Mouse (Mus musculus) heart, embryonic 15.5 days (tissue): ENCODE measurements at regions not wholly inside any gene's neighbourhood (a gene's known extent, or its start where the extent isn't known, plus 50 kb on each side); places are given as distances from the start of the nearest gene placed in this dataset.

Source experiments
- ATAC-seq: fragments of 200-750 bp; cut with Nextera tagmentation; replicated peaks from 2 replicates; pipeline ENCODE4 v1.8.0; 2017; ENCODE audit warnings: low read depth, moderate TSS enrichment; ENCODE audit not compliant: insufficient number of reproducible peaks, insufficient read depth, low FRiP score
- H3K27ac ChIP-seq: fragments of 300-500 bp; sonication (generic); 2 replicates; pipeline ENCODE4 v1.5.1; 2015; ENCODE audit warnings: mild to moderate bottlenecking, inconsistent platforms
- H3K27me3 ChIP-seq: fragments of 300-500 bp; sonication (generic); 2 replicates; pipeline ENCODE4 v1.6.1; 2015; ENCODE audit warnings: inconsistent platforms
- H3K36me3 ChIP-seq: fragments of 300-500 bp; sonication (generic); 2 replicates; pipeline ENCODE4 v1.6.1; 2015; ENCODE audit warnings: mild to moderate bottlenecking, inconsistent platforms
- H3K4me1 ChIP-seq: fragments of 300-500 bp; sonication (generic); replicated peaks from 2 replicates; pipeline ENCODE4 v1.6.1; 2015; ENCODE audit warnings: inconsistent platforms
- H3K4me2 ChIP-seq: fragments of 300-500 bp; sonication (generic); 2 replicates; pipeline ENCODE4 v1.6.1; 2015; ENCODE audit warnings: inconsistent platforms, mild to moderate bottlenecking, moderate library complexity
- H3K4me3 ChIP-seq: fragments of 300-500 bp; sonication (generic); 2 replicates; pipeline ENCODE4 v1.5.1; 2015; ENCODE audit warnings: mild to moderate bottlenecking, inconsistent platforms
- H3K9ac ChIP-seq: fragments of 300-500 bp; sonication (generic); 2 replicates; pipeline ENCODE4 v1.6.1; 2015; ENCODE audit warnings: mild to moderate bottlenecking, inconsistent platforms
- H3K9me3 ChIP-seq: fragments of 300-500 bp; sonication (generic); replicated peaks from 2 replicates; pipeline ENCODE4 v1.6.1; 2016; ENCODE audit warnings: inconsistent platforms
- WGBS: fragments of 180-500 bp; shearing (Covaris S2); methylation state at CpG from one replicate; pipeline ENCODE4 v1.1.7; 2015; ENCODE audit warnings: mixed read lengths; 5-methylcytosine and 5-hydroxymethylcytosine counted together

- no peak overlapping the region for H3K4me3 ChIP-seq
- no peak for ATAC-seq
- no peak overlapping the region for H3K27ac ChIP-seq
- WGBS = 65% methylated on average over 2 of the region's 2 CpGs
- H3K9me3 ChIP-seq = no peaks in the 10 kb centered on the region
- no peaks in the 10 kb centered on the region for H3K36me3 ChIP-seq
- no peaks in the 10 kb centered on the region for H3K27me3 ChIP-seq
- H3K9ac ChIP-seq = no peak overlapping the region
- 0 out of 2 replicates have a peak, but pooled peaks cover 4% of the 10 kb centered on the region for H3K4me1 ChIP-seq
- H3K4me2 ChIP-seq = no peak overlapping the region
These were observed 67.2 kb upstream of the Btg1 start for GRCm38 (mm10) chr10:96549651-96550050.

DNA sequence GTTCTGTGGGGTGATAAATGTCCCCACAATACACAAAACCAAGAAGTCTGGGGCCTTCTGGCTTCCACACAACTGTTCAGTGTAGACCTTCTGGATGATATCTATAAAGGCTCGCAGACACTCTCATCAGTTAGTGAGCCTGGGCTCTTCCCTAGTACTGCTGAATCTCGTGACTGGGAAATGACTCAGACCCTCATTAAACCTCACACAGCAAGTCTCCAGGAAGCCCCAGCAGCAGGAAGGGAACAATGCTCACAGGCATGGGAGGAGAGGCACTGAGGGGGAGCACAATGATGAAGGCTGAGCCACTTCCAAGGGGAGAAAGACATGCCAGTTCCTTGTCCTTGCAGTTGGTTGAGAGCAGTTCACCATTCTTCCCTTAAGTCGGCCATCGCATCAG is 66.5 kb upstream of the Btg1 start:
- Histone ChIP-seq H3K4me3 (no peak overlapping the region), H3K36me3 (no peaks in the 10 kb centered on the region), H3K4me2 (no peak overlapping the region), H3K9ac (no peak overlapping the region), H3K9me3 (no peaks in the 10 kb centered on the region), H3K27me3 (no peaks in the 10 kb centered on the region), H3K4me1 (0 out of 2 replicates have a peak, but pooled peaks cover 4% of the 10 kb centered on the region), H3K27ac (no peak overlapping the region)
- ATAC-seq = no peak
- 68% methylated on average over 4 of the region's 4 CpGs for WGBS

DNA sequence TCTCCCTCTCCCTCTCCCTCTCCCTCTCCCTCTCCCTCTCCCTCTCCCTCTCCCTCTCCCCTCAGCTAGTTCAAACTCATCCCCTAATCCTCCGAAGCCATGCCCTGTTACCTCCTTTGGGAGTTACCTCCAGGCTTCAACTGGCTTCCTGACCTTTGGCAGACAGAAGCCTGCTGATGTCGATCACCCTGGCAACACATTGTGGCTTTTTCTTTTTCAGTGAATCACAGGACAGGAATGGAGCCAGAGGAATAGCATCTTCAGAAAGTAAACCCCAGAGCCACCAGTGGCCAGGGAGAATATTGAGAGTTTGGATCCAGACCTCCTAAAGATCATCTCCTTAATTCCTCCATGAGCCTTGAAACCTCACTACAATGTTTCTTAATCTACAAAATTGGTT is 59.5 kb upstream of the Btg1 start:
- Histone ChIP-seq H3K4me3 (no peak overlapping the region), H3K4me1 (0 out of 2 replicates have a peak, but pooled peaks cover 4% of the 10 kb centered on the region), H3K27ac (no peak overlapping the region), H3K4me2 (no peak overlapping the region), H3K36me3 (no peaks in the 10 kb centered on the region), H3K9me3 (no peaks in the 10 kb centered on the region), H3K27me3 (no peaks in the 10 kb centered on the region), H3K9ac (no peak overlapping the region)
- ATAC-seq = no peak
- whole genome bisulfite sequencing = 69% methylated on average over 2 of the region's 2 CpGs

GRCm38 (mm10) chr10:96565343-96565742 is 51.5 kb upstream of the Btg1 start:
- no peak overlapping the region for H3K4me2 ChIP-seq
- H3K27me3 ChIP-seq = no peaks in the 10 kb centered on the region
- no peak overlapping the region for H3K4me3 ChIP-seq
- no peak for ATAC-seq
- no peaks in the 10 kb centered on the region for H3K36me3 ChIP-seq
- H3K4me1 ChIP-seq = no peaks in the 10 kb centered on the region
- H3K9ac ChIP-seq = no peak overlapping the region
- H3K27ac ChIP-seq = no peak overlapping the region
- no peaks in the 10 kb centered on the region for H3K9me3 ChIP-seq
